Mouse (Mus musculus): ENCODE results near the gene Bach2.

GRCm38 (mm10) chr4:32573586-32573985 is 335.0 kb downstream of the Bach2 start:
- TF ChIP-seq POLR2A (IDR thresholded peaks at IDR 0.05; ENCODE audit: low read depth, low read length) = no peak
- no peak for TF ChIP-seq CTCF (IDR thresholded peaks at IDR 0.05; ENCODE audit: extremely low read depth, insufficient read depth, insufficient read length, insufficient replicate concordance)

Data from spleen, adult 2 months (tissue).